Mouse (Mus musculus): ENCODE results near the gene Olfr725.

GRCm38 (mm10) chr14:50061590-50061954, 21.4 kb upstream of the Olfr725 start:
- TF ChIP-seq CTCF (IDR thresholded peaks at IDR 0.05; ENCODE audit: control insufficient read depth, insufficient read depth, low read length) (no peak), POLR2A (IDR thresholded peaks at IDR 0.05; ENCODE audit: borderline replicate concordance, control insufficient read depth, low read depth, low read length) (no peak)
